Mouse (Mus musculus) olfactory bulb, adult 2 months (tissue): ENCODE data around the gene Dclre1a.

Source experiments
- CTCF ChIP-seq: fragments of 200-500 bp; IDR thresholded peaks from 2 replicates; pipeline ENCODE4 v1.5.1; 2012; ENCODE audit warnings: low read depth, mild to moderate bottlenecking, low read length, moderate library complexity; ENCODE audit not compliant: insufficient read depth
- POLR2A ChIP-seq: fragments of 200-500 bp; IDR thresholded peaks from 2 replicates; pipeline ENCODE4 v1.6.1; 2012; ENCODE audit warnings: mild to moderate bottlenecking, low read depth, low read length, moderate library complexity; ENCODE audit not compliant: insufficient read depth

DNA sequence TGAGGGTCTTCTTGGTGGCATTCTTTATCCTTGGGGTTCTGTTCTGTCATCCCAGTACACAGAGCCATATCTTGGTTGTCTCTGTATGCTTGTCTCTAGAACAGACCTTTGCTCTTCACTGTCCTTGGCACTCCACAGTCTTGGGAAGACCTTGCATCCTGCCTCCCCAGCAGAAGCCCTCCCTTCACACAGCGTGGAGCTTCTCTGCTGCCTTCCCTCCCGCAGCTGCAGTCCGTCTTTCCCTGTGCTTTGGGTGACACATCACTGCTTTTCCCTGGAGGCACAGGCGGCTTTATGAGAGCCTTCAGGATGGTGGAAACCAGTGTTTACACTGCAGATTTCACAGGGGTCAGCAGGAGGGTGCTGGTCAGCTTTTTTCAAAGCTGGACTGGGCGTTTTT lies 35.8 kb upstream of the Dclre1a start:
- no peak for TF ChIP-seq CTCF
- no peak for TF ChIP-seq POLR2A
